Mouse (Mus musculus): Measurements from ENCODE around the gene Hcfc1r1. TPM values are rescaled to one million over a fixed set of nuclear protein-coding genes. Genes with fewer than 3 reads are reported as not detected.

Gene Hcfc1r1
- polyA plus RNA-seq, 1 experiment from 2014 or later: 26.6 TPM

DNA sequence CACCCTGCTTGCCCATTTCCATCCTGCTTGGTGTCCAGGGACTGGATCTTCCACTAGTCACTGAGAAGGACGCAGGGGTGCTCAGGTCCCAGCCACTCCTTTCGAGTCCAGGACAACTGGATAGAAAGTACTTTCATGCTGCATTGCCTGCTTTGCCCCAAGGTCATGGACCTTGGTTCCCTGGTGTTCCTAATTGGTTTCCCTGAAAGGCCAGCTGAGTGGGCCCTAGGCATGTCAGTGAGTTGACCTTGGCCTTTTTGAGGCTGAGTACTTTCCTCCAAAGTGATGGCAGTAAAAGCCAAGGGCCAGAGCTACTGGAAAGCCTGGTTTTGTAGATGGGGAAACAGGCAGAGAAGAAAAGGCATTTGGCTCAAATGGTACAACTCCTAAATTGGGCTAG, 48.5 kb downstream of the Hcfc1r1 start:
- H3K4me1 ChIP-seq (ENCODE audit: insufficient read depth): peaks cover 16% of the 10 kb centered on the region
- H3K27ac ChIP-seq (ENCODE audit: low read depth): no peak overlapping the region
- H3K4me3 ChIP-seq (ENCODE audit: low read depth, low read length): no peak overlapping the region
- no peak overlapping the region for H3K9ac ChIP-seq (replicated peaks)
- no peak for DNase-seq
- ATAC-seq: no peak
- H3K4me2 ChIP-seq (ENCODE audit: low read depth, low read length): no peak overlapping the region
- TF ChIP-seq CTCF (IDR thresholded peaks at IDR 0.05; ENCODE audit: low read depth) (no peak), EP300 (IDR thresholded peaks at IDR 0.05; ENCODE audit: low read depth) (no peak)
- WGBS (ENCODE audit: insufficient replicate concordance): 63% methylated on average over 2 of the region's 2 CpGs
- H3K27me3 ChIP-seq (ENCODE audit: insufficient read depth, low read length): 0 out of 2 replicates have a peak, but pooled peaks cover 3% of the 10 kb centered on the region
- H3K36me3 ChIP-seq (replicated peaks; ENCODE audit: insufficient read depth, low read length): no peaks in the 10 kb centered on the region
- no peaks in the 10 kb centered on the region for H3K9me3 ChIP-seq (ENCODE audit: low read length)

DNA sequence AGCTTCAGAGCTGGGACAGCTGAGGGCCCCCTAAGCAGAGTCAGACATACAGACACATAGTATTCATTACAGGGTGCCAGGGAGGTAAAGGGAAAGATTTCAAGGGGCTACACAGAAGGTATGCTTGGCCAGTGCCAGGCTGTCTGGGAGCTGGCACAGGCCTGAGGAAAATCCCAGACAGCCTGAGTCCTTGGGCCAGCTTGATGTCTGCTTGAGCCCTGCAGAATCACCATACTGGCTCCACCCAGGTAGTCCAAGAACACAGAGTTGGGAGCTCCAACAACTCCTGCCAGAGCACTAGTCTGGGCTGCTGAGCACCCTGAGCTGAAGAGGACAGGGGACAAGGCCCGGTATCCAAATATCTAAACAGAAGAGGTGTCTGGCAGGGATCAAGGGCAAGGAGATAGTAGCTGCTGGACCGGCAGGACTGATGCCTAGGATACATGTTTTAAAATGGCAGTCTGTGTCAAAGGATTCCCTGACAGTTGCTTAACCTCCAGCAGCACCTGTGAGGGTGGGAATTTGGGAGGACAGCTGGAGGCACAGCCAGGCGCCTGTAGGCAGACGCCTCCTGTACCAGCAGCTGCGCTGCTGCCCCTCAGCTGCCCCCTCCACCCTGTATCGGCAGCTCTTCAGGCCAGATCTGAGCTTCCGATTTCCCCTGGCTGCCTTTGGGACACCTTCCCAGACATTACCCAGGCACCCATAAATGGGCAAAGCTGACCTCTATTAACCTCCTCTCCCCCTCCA, 49.2 kb downstream of the Hcfc1r1 start, which contains the start of gene 1520401A03Rik:
1520401A03Rik (minus strand) TSS at position 408 of the 750 bp plus-strand sequence.
- DNase-seq: no peak
- H3K4me3 ChIP-seq (ENCODE audit: low read depth, low read length): no peak within 1 kb of the TSS
- no peak within 1 kb of the TSS for H3K4me2 ChIP-seq (ENCODE audit: low read depth, low read length)
- no peak for ATAC-seq
- H3K4me1 ChIP-seq (ENCODE audit: insufficient read depth): peaks cover 22% of the 10 kb centered on the region
- H3K36me3 ChIP-seq (replicated peaks; ENCODE audit: insufficient read depth, low read length): no peaks in the 10 kb centered on the region
- 0 out of 2 replicates have a peak, but pooled peaks cover 3% of the 10 kb centered on the region for H3K27me3 ChIP-seq (ENCODE audit: insufficient read depth, low read length)
- no peak for TF ChIP-seq CTCF (IDR thresholded peaks at IDR 0.05; ENCODE audit: low read depth)
- TF ChIP-seq EP300 (IDR thresholded peaks at IDR 0.05; ENCODE audit: low read depth): no peak
- no peaks in the 10 kb centered on the region for H3K9me3 ChIP-seq (ENCODE audit: low read length)
- WGBS (ENCODE audit: insufficient replicate concordance): 77% methylated on average over 7 of the region's 7 CpGs
- H3K27ac ChIP-seq (ENCODE audit: low read depth): no peak within 1 kb of the TSS
- H3K9ac ChIP-seq (replicated peaks): no peak within 1 kb of the TSS

Other genes starting within 250 kb of the Hcfc1r1 start
- not detected in 2 replicates for gene Vmn2r117, start 193.9 kb upstream of the Hcfc1r1 start, polyA plus RNA-seq (2015; fragmentation: Nextera tagmentation; extraction: Ambion mirVana)
- gene Zfp213, start 109.4 kb upstream of the Hcfc1r1 start, polyA plus RNA-seq (2015; fragmentation: Nextera tagmentation; extraction: Ambion mirVana): 5.2 and 5.5 TPM in 2 replicates
- 1.1 and 1.4 TPM in 2 replicates for gene Zfp13, start 74.1 kb upstream of the Hcfc1r1 start, polyA plus RNA-seq (2015; fragmentation: Nextera tagmentation; extraction: Ambion mirVana)
- not detected in 2 replicates for gene Zscan10, start 72.7 kb upstream of the Hcfc1r1 start, polyA plus RNA-seq (2015; fragmentation: Nextera tagmentation; extraction: Ambion mirVana)
- 0.49 and 0.67 TPM in 2 replicates for gene Mmp25, start 28.3 kb upstream of the Hcfc1r1 start, polyA plus RNA-seq (2015; fragmentation: Nextera tagmentation; extraction: Ambion mirVana)
- 0.05 and 0.31 TPM in 2 replicates for gene Bicdl2, start 13.1 kb upstream of the Hcfc1r1 start, polyA plus RNA-seq (2015; fragmentation: Nextera tagmentation; extraction: Ambion mirVana)
- gene Thoc6, start 286 bp downstream of the Hcfc1r1 start, polyA plus RNA-seq (2015; fragmentation: Nextera tagmentation; extraction: Ambion mirVana): 8.5 and 10.3 TPM in 2 replicates
- gene Tnfrsf12a, start 3.9 kb downstream of the Hcfc1r1 start, polyA plus RNA-seq (2015; fragmentation: Nextera tagmentation; extraction: Ambion mirVana): 28.1 and 29.7 TPM in 2 replicates
- 0.94 and 1.3 TPM in 2 replicates for gene Cldn6, start 5.7 kb downstream of the Hcfc1r1 start, polyA plus RNA-seq (2015; fragmentation: Nextera tagmentation; extraction: Ambion mirVana)
- 0.09 and 0.12 TPM in 2 replicates for gene Cldn9, start 10.4 kb downstream of the Hcfc1r1 start, polyA plus RNA-seq (2015; fragmentation: Nextera tagmentation; extraction: Ambion mirVana)
- gene 1520401A03Rik, start 49.2 kb downstream of the Hcfc1r1 start, polyA plus RNA-seq (2015; fragmentation: Nextera tagmentation; extraction: Ambion mirVana): not detected in 2 replicates
- 12.5 and 13.9 TPM in 2 replicates for gene Pkmyt1, start 52.7 kb downstream of the Hcfc1r1 start, polyA plus RNA-seq (2015; fragmentation: Nextera tagmentation; extraction: Ambion mirVana)
- 4.0 and 4.3 TPM in 2 replicates for gene Paqr4, start 67.3 kb downstream of the Hcfc1r1 start, polyA plus RNA-seq (2015; fragmentation: Nextera tagmentation; extraction: Ambion mirVana)
- gene Kremen2, start 72.2 kb downstream of the Hcfc1r1 start, polyA plus RNA-seq (2015; fragmentation: Nextera tagmentation; extraction: Ambion mirVana): not detected in 2 replicates
- gene Flywch1, start 98.0 kb downstream of the Hcfc1r1 start, polyA plus RNA-seq (2015; fragmentation: Nextera tagmentation; extraction: Ambion mirVana): 11.9 TPM in 2 replicates
- gene Flywch2, start 112.5 kb downstream of the Hcfc1r1 start, polyA plus RNA-seq (2015; fragmentation: Nextera tagmentation; extraction: Ambion mirVana): 2.3 and 2.4 TPM in 2 replicates
- 132 and 137 TPM in 2 replicates for gene Srrm2, start 116.9 kb downstream of the Hcfc1r1 start, polyA plus RNA-seq (2015; fragmentation: Nextera tagmentation; extraction: Ambion mirVana)
- gene Elob, start 155.5 kb downstream of the Hcfc1r1 start, polyA plus RNA-seq (2015; fragmentation: Nextera tagmentation; extraction: Ambion mirVana): 458 and 460 TPM in 2 replicates
- not detected in 2 replicates for gene Prss33, start 162.5 kb downstream of the Hcfc1r1 start, polyA plus RNA-seq (2015; fragmentation: Nextera tagmentation; extraction: Ambion mirVana)
- not detected in 2 replicates for gene Prss32, start 170.3 kb downstream of the Hcfc1r1 start, polyA plus RNA-seq (2015; fragmentation: Nextera tagmentation; extraction: Ambion mirVana)
- 0.06 and 0.25 TPM in 2 replicates for gene Prss41, start 170.6 kb downstream of the Hcfc1r1 start, polyA plus RNA-seq (2015; fragmentation: Nextera tagmentation; extraction: Ambion mirVana)
- not detected in 2 replicates for gene Prss21, start 194.5 kb downstream of the Hcfc1r1 start, polyA plus RNA-seq (2015; fragmentation: Nextera tagmentation; extraction: Ambion mirVana)
- not detected in 2 replicates for gene Dcpp1, start 207.3 kb downstream of the Hcfc1r1 start, polyA plus RNA-seq (2015; fragmentation: Nextera tagmentation; extraction: Ambion mirVana)
- gene Dcpp2, start 207.3 kb downstream of the Hcfc1r1 start, polyA plus RNA-seq (2015; fragmentation: Nextera tagmentation; extraction: Ambion mirVana): not detected in 2 replicates
- gene Dcpp3, start 243.9 kb downstream of the Hcfc1r1 start, polyA plus RNA-seq (2015; fragmentation: Nextera tagmentation; extraction: Ambion mirVana): not detected in 2 replicates

All from liver, postnatal 0 days (tissue).